In genomic region chr7:48749298-48750163, GRCm38 (mm10) we compare ENCODE assay signal across 8 mouse cellular contexts. TPM values are rescaled to one million over a fixed set of nuclear protein-coding genes. Genes with fewer than 3 reads are reported as not detected.
DNase-seq lines count a peak whose midpoint lies in the region; ATAC-seq and TF ChIP-seq lines count a peak whose summit lies in the region.

No protein-coding gene starts in this region.

- H3K9ac ChIP-seq in CH12.LX (ENCODE audit: insufficient read depth, low read depth), result peak overlapping the region; percentile 16; the same call in 1 of the 2 replicates
- H3K9ac ChIP-seq in forebrain, embryonic 11.5 days (ENCODE audit: low read length), result peak overlapping the region; percentile 39
- H3K9ac ChIP-seq in heart, embryonic 16.5 days (ENCODE audit: low read length), result peak overlapping the region; percentile 60
- peak overlapping the region; percentile 23; the same call in 1 of the 2 replicates for H3K9ac ChIP-seq in liver, embryonic 15.5 days
- peak overlapping the region; percentile 33 for H3K9ac ChIP-seq in neural tube, embryonic 12.5 days

- H3K36me3 ChIP-seq in CH12.LX (replicated peaks in 1 of 2; ENCODE audit: control insufficient read depth in 1 of 2, insufficient read depth in 1 of 2, low read length in 1 of 2), result no peaks in the 10 kb centered on the region
- H3K36me3 ChIP-seq in forebrain, embryonic 11.5 days (ENCODE audit: control insufficient read depth, insufficient read depth, low read length), result no peaks in the 10 kb centered on the region
- H3K36me3 ChIP-seq in heart, embryonic 16.5 days (ENCODE audit: control insufficient read depth, insufficient read depth), result no peaks in the 10 kb centered on the region
- no peaks in the 10 kb centered on the region for H3K36me3 ChIP-seq in liver, embryonic 15.5 days (replicated peaks)
- H3K36me3 ChIP-seq in neural tube, embryonic 12.5 days, result no peaks in the 10 kb centered on the region

- ATAC-seq in forebrain, embryonic 11.5 days (replicated peaks; ENCODE audit: low FRiP score), result peak; percentile 89
- peak; percentile 83 for ATAC-seq in heart, embryonic 16.5 days (replicated peaks; ENCODE audit: extremely low read depth, insufficient read depth, low FRiP score)
- ATAC-seq in liver, embryonic 15.5 days (ENCODE audit: insufficient read depth), result peak; percentile 80
- ATAC-seq in neural tube, embryonic 12.5 days (ENCODE audit: low FRiP score, low read depth), result peak; percentile 91

- H3K4me3 ChIP-seq in CH12.LX (replicated peaks in 1 of 3; ENCODE audit: low read depth in 2 of 3, low read length in 2 of 3, poor library complexity in 1 of 3), result peak overlapping the region; percentile 38 to 45 (median 44)
- H3K4me3 ChIP-seq in forebrain, embryonic 11.5 days (ENCODE audit: low read depth, low read length), result peak overlapping the region; percentile 30
- H3K4me3 ChIP-seq in heart, embryonic 16.5 days (ENCODE audit: low read length), result peak overlapping the region; percentile 52
- peak overlapping the region; percentile 49 for H3K4me3 ChIP-seq in liver, embryonic 15.5 days (replicated peaks)
- H3K4me3 ChIP-seq in neural tube, embryonic 12.5 days, result peak overlapping the region; percentile 32

- H3K27me3 ChIP-seq in CH12.LX (replicated peaks), result peaks cover 10% of the 10 kb centered on the region
- H3K27me3 ChIP-seq in forebrain, embryonic 11.5 days (ENCODE audit: control insufficient read depth, insufficient read depth, low read length), result no peaks in the 10 kb centered on the region
- no peaks in the 10 kb centered on the region for H3K27me3 ChIP-seq in heart, embryonic 16.5 days (ENCODE audit: control insufficient read depth, insufficient read depth, low read length)
- H3K27me3 ChIP-seq in liver, embryonic 15.5 days, result no peaks in the 10 kb centered on the region
- no peaks in the 10 kb centered on the region for H3K27me3 ChIP-seq in neural tube, embryonic 12.5 days (replicated peaks)

- TF ChIP-seq CTCF in CH12.LX (conservative IDR thresholded peaks at IDR 0.05 in 1 of 2, IDR thresholded peaks at IDR 0.05 in 1 of 2; ENCODE audit: low read depth in 2 of 2, low read length in 2 of 2), result peak; percentile 87 to 90

- H3K4me1 ChIP-seq in CH12.LX (ENCODE audit: control insufficient read depth in 1 of 2, insufficient read depth in 2 of 2), result no peaks in the 10 kb centered on the region; a peak in 1 of 4 replicates
- no peaks in the 10 kb centered on the region for H3K4me1 ChIP-seq in forebrain, embryonic 11.5 days (replicated peaks; ENCODE audit: control insufficient read depth, insufficient read depth, low read length)
- H3K4me1 ChIP-seq in heart, embryonic 16.5 days (ENCODE audit: control insufficient read depth, insufficient read depth, low read length), result no peaks in the 10 kb centered on the region
- peaks cover 12% of the 10 kb centered on the region for H3K4me1 ChIP-seq in liver, embryonic 15.5 days (replicated peaks)
- no peaks in the 10 kb centered on the region for H3K4me1 ChIP-seq in neural tube, embryonic 12.5 days

- H3K4me2 ChIP-seq in CH12.LX (ENCODE audit: insufficient read depth, low read depth, poor library complexity, severe bottlenecking), result peak overlapping the region; percentile 99
- H3K4me2 ChIP-seq in forebrain, embryonic 11.5 days (ENCODE audit: low read depth, low read length, severe bottlenecking), result peak overlapping the region; percentile 70
- H3K4me2 ChIP-seq in heart, embryonic 16.5 days (ENCODE audit: low read depth, low read length), result peak overlapping the region; percentile 83
- H3K4me2 ChIP-seq in liver, embryonic 15.5 days, result peak overlapping the region; percentile 82
- H3K4me2 ChIP-seq in neural tube, embryonic 12.5 days (replicated peaks), result peak overlapping the region; percentile 71

- no peaks in the 10 kb centered on the region for H3K79me2 ChIP-seq in CH12.LX (replicated peaks; ENCODE audit: control insufficient read depth, extremely low read depth, insufficient read depth, poor library complexity, severe bottlenecking)

- TF ChIP-seq RAD21 in CH12.LX (IDR thresholded peaks at IDR 0.05; ENCODE audit: low read depth, low read length), result peak; percentile 82

- peak; percentile 92 for DNase-seq in CH12.LX (ENCODE audit: extremely low read depth)
- peak; percentile 93 for DNase-seq in c-Kit-positive CD71-negative TER-119-negative erythroid progenitor cells, embryonic 14.5 days (ENCODE audit: low read depth)
- DNase-seq in forebrain, embryonic 11.5 days (ENCODE audit: low spot score), result peak; percentile 87
- peak; percentile 80 to 90 for DNase-seq in kidney, postnatal 36 days
- DNase-seq in telencephalon, adult 2 months (ENCODE audit: low read depth, low spot score), result peak; percentile 86

- dilution Hi-C loops in CH12.LX (cut with MboI; ENCODE audit: extremely low pct_ligation_motif_present, extremely low pct_unique_long_range_greater_than_20kb, low sequenced_read_pairs), result no loop called here

- no peaks in the 10 kb centered on the region for H3K9me3 ChIP-seq in CH12.LX (replicated peaks; ENCODE audit: low read length)
- no peaks in the 10 kb centered on the region for H3K9me3 ChIP-seq in forebrain, embryonic 11.5 days (ENCODE audit: control insufficient read depth, low read length)
- no peaks in the 10 kb centered on the region for H3K9me3 ChIP-seq in heart, embryonic 16.5 days (replicated peaks; ENCODE audit: control insufficient read depth, low read length)
- H3K9me3 ChIP-seq in liver, embryonic 15.5 days (replicated peaks), result no peaks in the 10 kb centered on the region
- H3K9me3 ChIP-seq in neural tube, embryonic 12.5 days, result no peaks in the 10 kb centered on the region

- no peak overlapping the region for H3K27ac ChIP-seq in CH12.LX (ENCODE audit: insufficient read depth, low read depth)
- H3K27ac ChIP-seq in forebrain, embryonic 11.5 days (ENCODE audit: low read depth, low read length), result no peak overlapping the region
- H3K27ac ChIP-seq in heart, embryonic 16.5 days (ENCODE audit: low read length), result no peak overlapping the region
- no peak overlapping the region for H3K27ac ChIP-seq in liver, embryonic 15.5 days (replicated peaks)
- no peak overlapping the region for H3K27ac ChIP-seq in neural tube, embryonic 12.5 days

- TF ChIP-seq EP300 in CH12.LX (IDR thresholded peaks at IDR 0.05; ENCODE audit: low read length), result no peak

- no peak for TF ChIP-seq POLR2A in CH12.LX (IDR thresholded peaks at IDR 0.05; ENCODE audit: low read depth, low read length)

- 2% methylated on average over 24 of the region's 24 CpGs for WGBS in forebrain, embryonic 11.5 days
- 1% methylated on average over 24 of the region's 24 CpGs for WGBS in heart, embryonic 16.5 days
- WGBS in liver, embryonic 15.5 days (ENCODE audit: insufficient replicate concordance), result 1% methylated on average over 24 of the region's 24 CpGs
- under 1% methylated on average over 24 of the region's 24 CpGs for WGBS in neural tube, embryonic 12.5 days

- in situ Hi-C loops in CH12.LX (cut with MboI; ENCODE audit: low pct_ligation_motif_present, low pct_unique_long_range_greater_than_20kb, low sequenced_read_pairs), result loop anchor here (5.0 to 25.0 kb wide), 2 partner anchors 363 to 513 kb away; no protein-coding TSS in a partner anchor

TF ChIP-seq in CH12.LX, 34 proteins besides CTCF, POLR2A, EP300 and RAD21:
- TF ChIP-seq SIN3A (IDR thresholded peaks at IDR 0.05; ENCODE audit: low read length), result no peak; the same call in none of the 2 replicates
- peak; percentile 75 for TF ChIP-seq MYC (IDR thresholded peaks at IDR 0.05; ENCODE audit: low read depth, low read length)
- TF ChIP-seq PAX5 (IDR thresholded peaks at IDR 0.05; ENCODE audit: low read length), result no peak
- no peak for TF ChIP-seq HCFC1 (IDR thresholded peaks at IDR 0.05; ENCODE audit: low read depth, low read length)
- TF ChIP-seq UBTF (IDR thresholded peaks at IDR 0.05; ENCODE audit: low read depth, low read length), result no peak
- TF ChIP-seq MXI1 (IDR thresholded peaks at IDR 0.05; ENCODE audit: low read depth, low read length), result peak; percentile 40; the same call in 1 of the 2 replicates
- no peak for TF ChIP-seq ZMIZ1 (IDR thresholded peaks at IDR 0.05; ENCODE audit: low read depth, low read length)
- TF ChIP-seq ZNF384 (IDR thresholded peaks at IDR 0.05; ENCODE audit: low read depth, low read length), result peak; percentile 43; the same call in 1 of the 2 replicates
- 0 out of 2 replicates have a peak, but pooled peaks have one; percentile 1 for TF ChIP-seq ZKSCAN1 (IDR thresholded peaks at IDR 0.05; ENCODE audit: borderline replicate concordance, low read depth, low read length)
- TF ChIP-seq TCF12 (IDR thresholded peaks at IDR 0.05; ENCODE audit: low read depth, low read length), result 0 out of 2 replicates have a peak, but pooled peaks have one; percentile 39
- peak; percentile 68 for TF ChIP-seq SMC3 (IDR thresholded peaks at IDR 0.05; ENCODE audit: low read depth, low read length)
- no peak for TF ChIP-seq ETS1 (conservative IDR thresholded peaks at IDR 0.05; ENCODE audit: low read depth, low read length)
- TF ChIP-seq BHLHE40 (IDR thresholded peaks at IDR 0.05; ENCODE audit: low read depth, low read length), result no peak
- no peak for TF ChIP-seq ELF1 (IDR thresholded peaks at IDR 0.05; ENCODE audit: low read depth, low read length)
- no peak for TF ChIP-seq MEF2A (IDR thresholded peaks at IDR 0.05; ENCODE audit: borderline replicate concordance, low read depth, low read length)
- TF ChIP-seq NRF1 (IDR thresholded peaks at IDR 0.05; ENCODE audit: low read depth, low read length), result no peak; the same call in 1 of the 2 replicates
- no peak for TF ChIP-seq GABPA (IDR thresholded peaks at IDR 0.05; ENCODE audit: insufficient replicate concordance, low read depth, low read length)
- TF ChIP-seq NELFE (IDR thresholded peaks at IDR 0.05; ENCODE audit: low read depth, low read length), result 0 out of 2 replicates have a peak, but pooled peaks have one; percentile 38
- TF ChIP-seq JUND (conservative IDR thresholded peaks at IDR 0.05; ENCODE audit: low read depth, low read length), result no peak; the same call in 1 of the 2 replicates
- no peak for TF ChIP-seq MAX (IDR thresholded peaks at IDR 0.05; ENCODE audit: low read length)
- TF ChIP-seq MAZ (IDR thresholded peaks at IDR 0.05; ENCODE audit: low read depth, low read length), result no peak
- no peak for TF ChIP-seq CHD1 (IDR thresholded peaks at IDR 0.05; ENCODE audit: low read depth, low read length)
- TF ChIP-seq KAT2A (IDR thresholded peaks at IDR 0.05; ENCODE audit: insufficient replicate concordance, low read length), result no peak

RNA-seq across cellular contexts. Expression of gene Zdhhc13, which starts 39.3 kb away (rescaled TPM):
- total RNA-seq in CH12.LX (2012; rRNA removed) (19.9 and 22.0 TPM in 2 replicates), CH12.LX (2014; rRNA removed) (74.3 and 76.8 TPM in 2 replicates)
- polyA plus RNA-seq in CH12.LX (2012; ENCODE audit: insufficient read length, low read depth), result 29.8 and 32.3 TPM in 2 replicates
- polyA plus RNA-seq in forebrain, embryonic 11.5 days (2014; fragmentation: Nextera tagmentation; extraction: Ambion mirVana), result 35.3 and 37.5 TPM in 2 replicates
- polyA plus RNA-seq in heart, embryonic 16.5 days (2015; fragmentation: Nextera tagmentation; extraction: Ambion mirVana), result 30.5 and 33.6 TPM in 2 replicates
- 10.8 and 11.2 TPM in 2 replicates for polyA plus RNA-seq in liver, embryonic 15.5 days (2015; fragmentation: Nextera tagmentation; extraction: Ambion mirVana)
- 34.0 and 42.6 TPM in 2 replicates for polyA plus RNA-seq in neural tube, embryonic 12.5 days (2016; fragmentation: Nextera tagmentation; extraction: Ambion mirVana)
